Mouse (Mus musculus): ENCODE results near the gene Ddr1. TPM values are rescaled to one million over a fixed set of nuclear protein-coding genes. Genes with fewer than 3 reads are reported as not detected.

Gene Ddr1
- total and polyA plus RNA-seq, 2 experiments from 2014 or later, result 71.8 to 105 TPM

GRCm38 (mm10) chr17:35643609-35644236 is 60.7 kb downstream of the Ddr1 start, which contains the start of gene Mucl3:
Mucl3 (minus strand) TSS chr17:35643695.
- WGBS, result 64% methylated on average over 13 of the region's 13 CpGs
- no peak for TF ChIP-seq CTCF (IDR thresholded peaks at IDR 0.05; ENCODE audit: low read depth)
- no peak for TF ChIP-seq EP300 (IDR thresholded peaks at IDR 0.05; ENCODE audit: low read depth)
- no peak; the same call in 1 of the 2 replicates for ATAC-seq (ENCODE audit: insufficient read depth, low read depth)

GRCm38 (mm10) chr17:35639352-35639751 is 65.1 kb downstream of the Ddr1 start:
- Histone ChIP-seq H3K27me3 (ENCODE audit: control insufficient read depth, insufficient read depth, low read length) (0 out of 2 replicates have a peak, but pooled peaks cover 12% of the 10 kb centered on the region), H3K4me3 (ENCODE audit: low read depth, low read length) (peak overlapping the region; percentile 17; the same call in 1 of the 2 replicates), H3K4me1 (ENCODE audit: control insufficient read depth, insufficient read depth) (peaks cover 4% of the 10 kb centered on the region; the same call in 1 of the 2 replicates), H3K36me3 (replicated peaks; ENCODE audit: control insufficient read depth, insufficient read depth, low read length) (no peaks in the 10 kb centered on the region), H3K27ac (ENCODE audit: low read depth) (peak overlapping the region; percentile 53), H3K4me2 (ENCODE audit: low read depth, low read length) (peak overlapping the region; percentile 52), H3K9ac (replicated peaks; ENCODE audit: low read depth, low read length) (no peak overlapping the region), H3K9me3 (replicated peaks; ENCODE audit: control insufficient read depth, low read length) (no peaks in the 10 kb centered on the region)
- whole genome bisulfite sequencing, result 17% methylated on average over 6 of the region's 6 CpGs
- TF ChIP-seq EP300 (IDR thresholded peaks at IDR 0.05; ENCODE audit: low read depth), result no peak
- TF ChIP-seq CTCF (IDR thresholded peaks at IDR 0.05; ENCODE audit: low read depth), result no peak
- peak; percentile 23 for DNase-seq (ENCODE audit: low spot score)
- no peak for ATAC-seq (ENCODE audit: insufficient read depth, low read depth)

More at GRCm38 (mm10) chr17:35643609-35644236, 60.7 kb downstream of the Ddr1 start, which contains the start of gene Mucl3:
- H3K27me3 ChIP-seq (ENCODE audit: control insufficient read depth, insufficient read depth, low read length), result 0 out of 2 replicates have a peak, but pooled peaks cover 7% of the 10 kb centered on the region
- no peak for DNase-seq (ENCODE audit: low spot score)
- peaks cover 4% of the 10 kb centered on the region; the same call in 1 of the 2 replicates for H3K4me1 ChIP-seq (ENCODE audit: control insufficient read depth, insufficient read depth)
- no peak within 1 kb of the TSS for H3K9ac ChIP-seq (replicated peaks; ENCODE audit: low read depth, low read length)
- no peak within 1 kb of the TSS for H3K4me3 ChIP-seq (ENCODE audit: low read depth, low read length)
- H3K27ac ChIP-seq (ENCODE audit: low read depth), result no peak within 1 kb of the TSS
- no peak within 1 kb of the TSS for H3K4me2 ChIP-seq (ENCODE audit: low read depth, low read length)
- no peaks in the 10 kb centered on the region for H3K9me3 ChIP-seq (replicated peaks; ENCODE audit: control insufficient read depth, low read length)
- no peaks in the 10 kb centered on the region for H3K36me3 ChIP-seq (replicated peaks; ENCODE audit: control insufficient read depth, insufficient read depth, low read length)

- H3K4me2 ChIP-seq (ENCODE audit: low read depth, low read length), result peak overlapping the region; percentile 52
- 0 out of 2 replicates have a peak, but pooled peaks cover 9% of the 10 kb centered on the region for H3K27me3 ChIP-seq (ENCODE audit: control insufficient read depth, insufficient read depth, low read length)
- ATAC-seq (ENCODE audit: insufficient read depth, low read depth), result peak; percentile 90
- peak overlapping the region; percentile 17; the same call in 1 of the 2 replicates for H3K4me3 ChIP-seq (ENCODE audit: low read depth, low read length)
- DNase-seq (ENCODE audit: low spot score), result peak; percentile 88
- no peaks in the 10 kb centered on the region for H3K9me3 ChIP-seq (replicated peaks; ENCODE audit: control insufficient read depth, low read length)
- TF ChIP-seq CTCF (IDR thresholded peaks at IDR 0.05; ENCODE audit: low read depth) (no peak), EP300 (IDR thresholded peaks at IDR 0.05; ENCODE audit: low read depth) (no peak)
- no peaks in the 10 kb centered on the region for H3K36me3 ChIP-seq (replicated peaks; ENCODE audit: control insufficient read depth, insufficient read depth, low read length)
- peak overlapping the region; percentile 53; the same call in 1 of the 2 replicates for H3K27ac ChIP-seq (ENCODE audit: low read depth)
- WGBS, result 14% methylated on average over 14 of the region's 14 CpGs
- peaks cover 4% of the 10 kb centered on the region; the same call in 1 of the 2 replicates for H3K4me1 ChIP-seq (ENCODE audit: control insufficient read depth, insufficient read depth)
- H3K9ac ChIP-seq (replicated peaks; ENCODE audit: low read depth, low read length), result no peak overlapping the region
Observed at GRCm38 (mm10) chr17:35638475-35639190, 65.8 kb downstream of the Ddr1 start.

GRCm38 (mm10) chr17:35636363-35636762 is 68.1 kb downstream of the Ddr1 start:
- Histone ChIP-seq H3K9ac (replicated peaks; ENCODE audit: low read depth, low read length) (no peak overlapping the region), H3K36me3 (replicated peaks; ENCODE audit: control insufficient read depth, insufficient read depth, low read length) (no peaks in the 10 kb centered on the region), H3K27me3 (ENCODE audit: control insufficient read depth, insufficient read depth, low read length) (0 out of 2 replicates have a peak, but pooled peaks cover 8% of the 10 kb centered on the region), H3K27ac (ENCODE audit: low read depth) (no peak overlapping the region), H3K4me2 (ENCODE audit: low read depth, low read length) (no peak overlapping the region; the same call in 1 of the 2 replicates), H3K9me3 (replicated peaks; ENCODE audit: control insufficient read depth, low read length) (no peaks in the 10 kb centered on the region), H3K4me1 (ENCODE audit: control insufficient read depth, insufficient read depth) (peaks cover 4% of the 10 kb centered on the region; the same call in 1 of the 2 replicates), H3K4me3 (ENCODE audit: low read depth, low read length) (no peak overlapping the region)
- no peak for TF ChIP-seq CTCF (IDR thresholded peaks at IDR 0.05; ENCODE audit: low read depth)
- TF ChIP-seq EP300 (IDR thresholded peaks at IDR 0.05; ENCODE audit: low read depth), result no peak
- ATAC-seq (ENCODE audit: insufficient read depth, low read depth) (0 out of 2 replicates have a peak, but pooled peaks have one; percentile 24), DNase-seq (ENCODE audit: low spot score) (peak; percentile 28)
- 48% methylated on average over 5 of the region's 5 CpGs for WGBS

GRCm38 (mm10) chr17:35635699-35636111 is 68.7 kb downstream of the Ddr1 start:
- under 1% methylated on average over 15 of the region's 15 CpGs for WGBS
- Histone ChIP-seq H3K4me1 (ENCODE audit: control insufficient read depth, insufficient read depth) (peaks cover 4% of the 10 kb centered on the region; the same call in 1 of the 2 replicates), H3K9me3 (replicated peaks; ENCODE audit: control insufficient read depth, low read length) (no peaks in the 10 kb centered on the region), H3K4me2 (ENCODE audit: low read depth, low read length) (peak overlapping the region; percentile 72), H3K36me3 (replicated peaks; ENCODE audit: control insufficient read depth, insufficient read depth, low read length) (no peaks in the 10 kb centered on the region), H3K9ac (replicated peaks; ENCODE audit: low read depth, low read length) (no peak overlapping the region), H3K27me3 (ENCODE audit: control insufficient read depth, insufficient read depth, low read length) (0 out of 2 replicates have a peak, but pooled peaks cover 8% of the 10 kb centered on the region), H3K27ac (ENCODE audit: low read depth) (no peak overlapping the region), H3K4me3 (ENCODE audit: low read depth, low read length) (peak overlapping the region; percentile 47)
- peak; percentile 78 for TF ChIP-seq CTCF (IDR thresholded peaks at IDR 0.05; ENCODE audit: low read depth)
- TF ChIP-seq EP300 (IDR thresholded peaks at IDR 0.05; ENCODE audit: low read depth), result no peak
- peak; percentile 27; the same call in 1 of the 2 replicates for ATAC-seq (ENCODE audit: insufficient read depth, low read depth)
- peak; percentile 69 for DNase-seq (ENCODE audit: low spot score)
